Mouse (Mus musculus): Measurements from ENCODE around the gene Nkain4.

Nkain4 gene

GRCm38 (mm10) chr2:180895321-180895720, 59.2 kb downstream of the Nkain4 start:
- intact Hi-C loops (cut with DNase I): no loop called here

GRCm38 (mm10) chr2:180894734-180895133, 59.8 kb downstream of the Nkain4 start:
- intact Hi-C loops (cut with DNase I): no loop called here

- intact Hi-C loops (cut with DNase I): no loop called here
Observed at GRCm38 (mm10) chr2:180894029-180894623, 60.4 kb downstream of the Nkain4 start.

- intact Hi-C loops (cut with DNase I): no loop called here
Observed at GRCm38 (mm10) chr2:180893537-180894028, 60.9 kb downstream of the Nkain4 start.

- intact Hi-C loops (cut with DNase I): no loop called here
Observed at GRCm38 (mm10) chr2:180892841-180893521, 61.5 kb downstream of the Nkain4 start.

GRCm38 (mm10) chr2:180891835-180892323, 62.6 kb downstream of the Nkain4 start:
- intact Hi-C loops (cut with DNase I): no loop called here

- intact Hi-C loops (cut with DNase I): no loop called here
Observed at GRCm38 (mm10) chr2:180891075-180891834, 63.2 kb downstream of the Nkain4 start.

GRCm38 (mm10) chr2:180890422-180891074, 64.0 kb downstream of the Nkain4 start:
- intact Hi-C loops (cut with DNase I): no loop called here

- intact Hi-C loops (cut with DNase I): no loop called here
Observed at GRCm38 (mm10) chr2:180889921-180890280, 64.6 kb downstream of the Nkain4 start.

GRCm38 (mm10) chr2:180889271-180889920, 65.1 kb downstream of the Nkain4 start:
- intact Hi-C loops (cut with DNase I): no loop called here

GRCm38 (mm10) chr2:180885270-180885669, 69.2 kb downstream of the Nkain4 start:
- intact Hi-C loops (cut with DNase I): no loop called here

Small RNA genes within 50 kb of the gene (microRNA-seq; reads per million reads assigned to microRNA genes)
- 0 reads per million in 2 experiments for gene Mir124a-3

Data from adrenal gland (tissue).